Mouse (Mus musculus): ENCODE measurements around the gene Gria3. TPM values are rescaled to one million over a fixed set of nuclear protein-coding genes. Genes with fewer than 3 reads are reported as not detected.

The Gria3 gene
- total and polyA plus RNA-seq, 2 experiments: 0.27 to 0.37 TPM

DNA sequence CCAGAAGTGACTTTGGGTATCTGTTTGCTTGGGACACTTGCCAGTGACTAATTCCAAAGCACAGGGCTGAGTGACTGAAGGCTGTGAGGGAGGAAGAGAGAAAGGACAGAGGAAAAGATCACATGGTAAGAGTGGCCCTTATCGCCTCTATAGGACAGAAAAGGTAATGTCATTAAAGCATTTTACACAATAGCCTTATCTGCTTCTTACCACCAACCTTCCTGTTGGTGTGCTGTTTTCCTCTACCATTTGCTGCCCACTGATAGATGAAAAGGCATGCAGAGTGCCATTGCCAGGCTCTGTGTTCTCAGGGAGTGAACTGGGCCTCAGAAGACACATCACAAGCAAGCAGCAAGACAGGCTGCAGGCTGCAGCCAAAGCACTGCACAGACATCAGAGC is 107.3 kb downstream of the Gria3 start:
- no peaks in the 10 kb centered on the region for H3K27me3 ChIP-seq (ENCODE audit: control insufficient read depth, insufficient read depth, low read length)
- no peaks in the 10 kb centered on the region for H3K79me2 ChIP-seq (ENCODE audit: control insufficient read depth, insufficient read depth, low read length)
- no peak for DNase-seq (ENCODE audit: extremely low read depth, low read depth, low spot score)
- H3K4me3 ChIP-seq (ENCODE audit: insufficient read depth, low read depth, low read length): no peak overlapping the region
- no peaks in the 10 kb centered on the region for H3K36me3 ChIP-seq (ENCODE audit: control insufficient read depth, insufficient read depth, low read length)
- no peaks in the 10 kb centered on the region for H3K4me1 ChIP-seq (ENCODE audit: control insufficient read depth, insufficient read depth, low read length)
- 89% methylated on average over 1 of the region's 1 CpGs for WGBS
- H3K27ac ChIP-seq (replicated peaks; ENCODE audit: insufficient read depth, low read depth, low read length): no peak overlapping the region
- H3K9ac ChIP-seq (ENCODE audit: low read depth, low read length): no peak overlapping the region
- TF ChIP-seq POLR2A (IDR thresholded peaks at IDR 0.05; ENCODE audit: extremely low read depth, insufficient read depth, low read length) (no peak), CTCF (IDR thresholded peaks at IDR 0.05; ENCODE audit: low read depth, low read length) (no peak)

DNA sequence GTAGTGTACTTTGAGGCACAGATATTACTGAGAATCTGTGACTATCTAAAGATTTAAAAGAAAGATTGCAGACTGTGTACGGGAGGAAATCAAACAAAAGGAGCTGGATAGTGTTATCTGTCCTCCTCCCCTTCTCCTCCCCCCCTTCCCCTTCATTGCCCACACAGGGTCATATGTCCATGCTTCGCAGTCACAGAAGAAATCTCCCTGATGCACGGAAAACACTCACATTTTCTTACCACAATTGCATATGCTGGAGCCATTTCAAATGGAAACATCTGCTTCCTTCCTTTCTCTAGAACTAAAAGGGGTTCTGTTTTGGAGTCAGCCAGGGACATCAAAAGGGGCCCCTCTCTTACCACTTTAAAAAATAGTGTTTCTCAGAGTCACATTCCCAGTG is 114.3 kb downstream of the Gria3 start:
- 52% methylated on average over 3 of the region's 3 CpGs for WGBS
- no peaks in the 10 kb centered on the region for H3K4me1 ChIP-seq (ENCODE audit: control insufficient read depth, insufficient read depth, low read length)
- TF ChIP-seq CTCF (IDR thresholded peaks at IDR 0.05; ENCODE audit: low read depth, low read length): no peak
- no peak for TF ChIP-seq POLR2A (IDR thresholded peaks at IDR 0.05; ENCODE audit: extremely low read depth, insufficient read depth, low read length)

DNA sequence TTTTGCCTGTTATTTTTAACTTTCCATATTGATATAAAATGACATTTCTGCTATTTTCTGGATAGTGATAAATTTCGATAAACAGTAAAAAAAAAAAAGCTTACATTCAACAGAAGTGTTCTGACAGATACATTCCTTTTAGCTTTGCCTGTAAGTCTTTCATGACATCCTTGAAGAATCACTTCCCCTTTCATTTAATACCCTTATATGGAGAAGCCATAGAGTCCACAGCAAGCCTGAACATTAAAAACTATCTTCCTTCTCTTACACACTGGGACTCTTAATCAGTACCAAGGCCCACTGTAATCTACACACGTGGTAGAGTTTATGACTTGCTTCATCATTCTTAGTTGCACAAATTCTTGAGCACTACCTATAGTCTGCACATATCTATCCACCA is 131.9 kb downstream of the Gria3 start:
- no peak overlapping the region for H3K4me3 ChIP-seq (ENCODE audit: insufficient read depth, low read depth, low read length)
- no peaks in the 10 kb centered on the region for H3K79me2 ChIP-seq (ENCODE audit: control insufficient read depth, insufficient read depth, low read length)
- no peaks in the 10 kb centered on the region for H3K36me3 ChIP-seq (ENCODE audit: control insufficient read depth, insufficient read depth, low read length)
- 78% methylated on average over 2 of the region's 2 CpGs for WGBS
- TF ChIP-seq CTCF (IDR thresholded peaks at IDR 0.05; ENCODE audit: low read depth, low read length) (no peak), POLR2A (IDR thresholded peaks at IDR 0.05; ENCODE audit: extremely low read depth, insufficient read depth, low read length) (no peak)
- no peak overlapping the region for H3K27ac ChIP-seq (replicated peaks; ENCODE audit: insufficient read depth, low read depth, low read length)
- H3K9ac ChIP-seq (ENCODE audit: low read depth, low read length): no peak overlapping the region
- no peaks in the 10 kb centered on the region for H3K4me1 ChIP-seq (ENCODE audit: control insufficient read depth, insufficient read depth, low read length)
- no peaks in the 10 kb centered on the region for H3K27me3 ChIP-seq (ENCODE audit: control insufficient read depth, insufficient read depth, low read length)
- DNase-seq (ENCODE audit: extremely low read depth, low read depth, low spot score): no peak

More for the DNA sequence above, 114.3 kb downstream of the Gria3 start:
- DNase-seq (ENCODE audit: extremely low read depth, low read depth, low spot score): no peak
- no peaks in the 10 kb centered on the region for H3K36me3 ChIP-seq (ENCODE audit: control insufficient read depth, insufficient read depth, low read length)
- H3K4me3 ChIP-seq (ENCODE audit: insufficient read depth, low read depth, low read length): no peak overlapping the region
- no peak overlapping the region for H3K9ac ChIP-seq (ENCODE audit: low read depth, low read length)
- no peak overlapping the region for H3K27ac ChIP-seq (replicated peaks; ENCODE audit: insufficient read depth, low read depth, low read length)
- no peaks in the 10 kb centered on the region for H3K79me2 ChIP-seq (ENCODE audit: control insufficient read depth, insufficient read depth, low read length)
- no peaks in the 10 kb centered on the region for H3K27me3 ChIP-seq (ENCODE audit: control insufficient read depth, insufficient read depth, low read length)

DNA sequence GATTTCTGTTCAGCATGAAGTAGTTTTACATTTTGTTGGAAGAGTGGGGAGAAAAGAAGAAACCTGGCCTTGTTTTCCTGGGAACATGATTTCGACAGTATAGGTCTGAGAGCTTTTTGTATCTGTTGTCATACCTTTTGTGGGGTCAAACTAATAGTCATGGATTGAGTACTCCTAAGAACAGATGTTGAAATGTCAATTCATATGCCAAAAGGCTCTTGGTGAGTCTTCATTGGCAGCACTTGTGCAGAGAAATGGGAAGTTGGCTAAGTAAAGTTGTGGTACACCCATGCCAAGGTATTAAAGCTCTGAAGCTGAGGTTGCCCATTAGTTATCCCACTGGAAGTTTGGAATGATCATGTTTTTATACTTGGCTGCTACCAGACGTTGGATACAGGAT is 135.2 kb downstream of the Gria3 start:
- WGBS: 69% methylated on average over 2 of the region's 2 CpGs
- Histone ChIP-seq H3K79me2 (ENCODE audit: control insufficient read depth, insufficient read depth, low read length) (no peaks in the 10 kb centered on the region), H3K4me3 (ENCODE audit: insufficient read depth, low read depth, low read length) (no peak overlapping the region), H3K27me3 (ENCODE audit: control insufficient read depth, insufficient read depth, low read length) (no peaks in the 10 kb centered on the region), H3K36me3 (ENCODE audit: control insufficient read depth, insufficient read depth, low read length) (no peaks in the 10 kb centered on the region), H3K9ac (ENCODE audit: low read depth, low read length) (no peak overlapping the region), H3K4me1 (ENCODE audit: control insufficient read depth, insufficient read depth, low read length) (no peaks in the 10 kb centered on the region), H3K27ac (replicated peaks; ENCODE audit: insufficient read depth, low read depth, low read length) (no peak overlapping the region)
- TF ChIP-seq POLR2A (IDR thresholded peaks at IDR 0.05; ENCODE audit: extremely low read depth, insufficient read depth, low read length) (no peak), CTCF (IDR thresholded peaks at IDR 0.05; ENCODE audit: low read depth, low read length) (no peak)
- DNase-seq (ENCODE audit: extremely low read depth, low read depth, low spot score): peak; percentile 0

DNA sequence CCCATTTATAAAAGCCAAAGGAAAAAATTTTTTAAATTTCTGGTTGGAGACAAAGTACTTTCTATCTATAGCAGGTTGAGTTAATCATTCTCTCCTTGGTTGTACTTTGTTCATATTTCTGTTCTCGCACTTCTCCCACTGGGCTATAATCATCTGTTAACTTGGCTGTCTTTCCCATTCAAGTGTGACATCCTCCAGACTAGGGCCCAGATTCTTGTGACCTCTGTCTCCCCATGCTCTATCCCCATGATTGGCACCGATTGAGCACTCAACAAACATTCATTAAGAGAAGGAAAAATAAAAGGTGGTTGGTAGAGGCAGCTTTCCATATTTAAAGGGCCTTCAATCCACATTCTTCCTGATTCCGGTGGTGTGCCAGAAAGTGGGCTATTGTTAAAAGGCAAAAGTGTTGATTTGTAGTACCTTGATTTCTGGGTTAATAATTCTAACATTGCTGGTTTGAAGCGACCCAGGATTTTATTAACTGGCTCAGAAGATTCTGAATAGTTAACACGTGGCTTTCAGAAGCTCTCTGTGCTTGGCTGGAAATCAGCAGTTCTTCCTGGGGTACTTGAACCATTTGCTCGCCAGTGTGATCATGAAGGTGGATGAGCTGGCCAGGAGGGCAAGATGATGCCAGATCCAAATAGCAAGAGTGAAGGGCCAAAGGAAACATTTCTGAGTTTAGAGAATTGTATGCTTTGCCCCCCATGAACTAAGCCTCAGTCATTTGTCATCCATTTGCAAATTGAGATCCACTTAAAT is 161.8 kb downstream of the Gria3 start:
- H3K79me2 ChIP-seq (ENCODE audit: control insufficient read depth, insufficient read depth, low read length): no peaks in the 10 kb centered on the region
- no peak for TF ChIP-seq CTCF (IDR thresholded peaks at IDR 0.05; ENCODE audit: low read depth, low read length)
- TF ChIP-seq POLR2A (IDR thresholded peaks at IDR 0.05; ENCODE audit: extremely low read depth, insufficient read depth, low read length): no peak
- 48% methylated on average over 6 of the region's 6 CpGs for WGBS
- peak; percentile 37 for DNase-seq (ENCODE audit: extremely low read depth, low read depth, low spot score)
- H3K4me3 ChIP-seq (ENCODE audit: insufficient read depth, low read depth, low read length): no peak overlapping the region
- H3K9ac ChIP-seq (ENCODE audit: low read depth, low read length): no peak overlapping the region
- no peaks in the 10 kb centered on the region for H3K36me3 ChIP-seq (ENCODE audit: control insufficient read depth, insufficient read depth, low read length)
- H3K4me1 ChIP-seq (ENCODE audit: control insufficient read depth, insufficient read depth, low read length): no peaks in the 10 kb centered on the region; the same call in 1 of the 2 replicates
- H3K27me3 ChIP-seq (ENCODE audit: control insufficient read depth, insufficient read depth, low read length): no peaks in the 10 kb centered on the region
- H3K27ac ChIP-seq (replicated peaks; ENCODE audit: insufficient read depth, low read depth, low read length): no peak overlapping the region

DNA sequence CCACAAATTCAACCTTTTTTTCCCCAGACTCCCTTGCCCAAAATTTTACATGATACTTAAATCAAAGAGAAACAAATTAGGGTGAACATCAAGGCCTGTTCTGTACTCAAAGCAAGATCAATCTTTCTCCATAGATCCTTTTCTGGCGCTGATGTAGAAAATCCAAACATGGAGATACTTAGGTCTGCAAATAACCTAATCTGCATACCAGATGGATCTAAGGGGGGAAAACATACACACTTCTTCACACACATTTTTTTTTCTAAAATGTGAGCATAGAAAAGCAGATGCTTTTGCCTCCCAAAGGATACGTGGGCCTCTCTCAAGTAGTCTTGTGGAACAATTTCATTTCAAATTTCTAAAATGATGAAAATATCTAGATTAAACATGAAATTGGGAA is 164.2 kb downstream of the Gria3 start:
- H3K27ac ChIP-seq (replicated peaks; ENCODE audit: insufficient read depth, low read depth, low read length): no peak overlapping the region
- no peaks in the 10 kb centered on the region for H3K36me3 ChIP-seq (ENCODE audit: control insufficient read depth, insufficient read depth, low read length)
- no peak overlapping the region for H3K4me3 ChIP-seq (ENCODE audit: insufficient read depth, low read depth, low read length)
- H3K79me2 ChIP-seq (ENCODE audit: control insufficient read depth, insufficient read depth, low read length): no peaks in the 10 kb centered on the region
- 89% methylated on average over 2 of the region's 2 CpGs for WGBS
- no peak overlapping the region for H3K9ac ChIP-seq (ENCODE audit: low read depth, low read length)
- DNase-seq (ENCODE audit: extremely low read depth, low read depth, low spot score): no peak
- no peaks in the 10 kb centered on the region for H3K27me3 ChIP-seq (ENCODE audit: control insufficient read depth, insufficient read depth, low read length)
- H3K4me1 ChIP-seq (ENCODE audit: control insufficient read depth, insufficient read depth, low read length): no peaks in the 10 kb centered on the region; the same call in 1 of the 2 replicates
- TF ChIP-seq CTCF (IDR thresholded peaks at IDR 0.05; ENCODE audit: low read depth, low read length): no peak
- TF ChIP-seq POLR2A (IDR thresholded peaks at IDR 0.05; ENCODE audit: extremely low read depth, insufficient read depth, low read length): no peak

Data from liver, adult 2 months (tissue).